Mouse (Mus musculus) naive thymus-derived CD4-positive, alpha-beta T cell, adult 5 months (primary cell): ENCODE data around the gene Fhl2. TPM values are rescaled to one million over a fixed set of nuclear protein-coding genes. Genes with fewer than 3 reads are reported as not detected.

Experiments used
- polyA plus RNA-seq: library from polyadenylated mRNA; unstranded; fragments of 100-300 nt; shearing (Covaris generic); gene quantifications from one replicate; pipeline ENCODE4 v1.2.1, GENCODE M21; 2017

Fhl2 gene
- polyA plus RNA-seq: 0.88 TPM

DNA sequence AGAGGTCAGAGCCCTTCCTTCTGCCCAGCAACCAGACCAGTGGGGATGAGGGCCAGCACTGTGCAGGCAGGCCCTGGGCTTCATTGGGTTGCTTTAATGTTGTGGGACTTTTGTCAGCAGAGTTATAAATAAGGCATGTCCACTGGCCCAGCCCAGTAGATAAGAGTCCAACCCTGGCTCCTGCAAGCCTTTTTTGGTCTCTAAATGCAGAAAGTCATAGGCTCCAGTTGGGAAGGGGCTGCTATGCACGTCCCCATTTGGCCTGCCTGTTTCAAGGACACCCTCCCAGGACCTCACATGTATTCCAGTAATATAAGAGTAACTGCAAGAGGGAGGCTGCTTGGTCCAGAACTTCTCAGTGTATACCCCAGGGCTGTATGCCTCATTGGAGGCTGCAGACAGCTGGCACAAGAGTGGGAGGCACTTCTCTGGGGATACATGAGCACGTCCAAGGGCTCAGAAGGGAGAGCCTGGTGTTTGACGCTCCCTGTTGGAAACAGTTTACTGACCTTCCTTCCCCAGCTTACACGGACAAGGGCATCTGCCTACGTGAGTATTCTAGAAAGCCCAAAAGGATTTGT lies at the start of gene Fhl2:
Fhl2 (minus strand) TSS at position 324 of the 581 bp plus-strand sequence.

DNA sequence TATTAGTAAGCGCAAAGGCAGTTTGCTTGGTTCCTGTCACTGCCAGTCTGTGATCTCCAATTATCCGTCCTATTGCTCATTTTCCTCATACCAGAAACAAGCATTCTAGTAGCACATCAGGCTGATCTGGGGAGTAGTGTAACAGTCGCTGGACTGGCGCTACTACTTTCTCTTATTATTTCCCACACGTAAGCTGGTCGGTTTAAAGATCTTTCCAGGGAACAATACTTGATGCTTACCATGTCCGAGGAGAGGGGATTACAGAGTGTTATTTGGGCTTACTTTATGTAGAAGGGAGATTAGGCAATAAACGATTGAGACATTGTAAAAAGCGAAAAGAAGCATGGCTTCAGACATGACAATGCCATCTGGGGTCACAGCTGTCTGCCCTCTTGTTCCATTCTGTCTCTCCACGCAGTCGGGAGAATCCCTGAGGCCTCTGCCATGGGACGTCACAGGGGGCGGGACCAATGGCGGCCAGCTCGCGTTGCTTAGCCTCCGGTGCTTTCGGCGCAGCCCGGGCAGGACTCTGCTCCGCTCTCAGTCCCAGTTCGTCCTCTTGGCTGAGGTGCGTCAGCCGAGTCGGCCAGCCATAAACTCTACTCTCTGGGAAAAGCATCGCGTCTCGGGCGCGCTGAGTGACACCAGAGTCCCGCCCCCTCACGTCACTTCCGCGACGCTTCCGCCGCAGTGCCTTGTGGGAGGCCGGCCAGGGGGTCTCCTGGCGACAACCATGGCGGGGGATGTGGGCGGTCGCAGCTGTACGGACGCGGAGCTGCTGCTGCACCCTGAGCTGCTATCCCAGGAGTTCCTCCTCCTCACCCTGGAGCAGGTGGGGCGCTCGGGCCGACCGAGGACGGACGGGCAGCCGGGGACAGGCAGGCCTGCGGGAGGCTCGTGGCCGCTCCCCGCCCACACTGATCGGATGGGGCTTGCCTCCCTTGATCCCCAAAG lies 98.5 kb downstream of the Fhl2 start, which contains the start of the genes Tgfbrap1 and AI597479:
Tgfbrap1 (minus strand) TSS at position 607 of the 954 bp plus-strand sequence.
AI597479 (plus strand) TSS at position 680 of the 954 bp plus-strand sequence.

Other genes starting within 250 kb of the Fhl2 start
- gene Gpr45, start 244.1 kb downstream of the Fhl2 start, polyA plus RNA-seq: not detected
- gene Tgfbrap1, start 98.3 kb downstream of the Fhl2 start, polyA plus RNA-seq: 15.2 TPM
- gene AI597479, start 98.3 kb downstream of the Fhl2 start, polyA plus RNA-seq: 8.9 TPM
- gene Nck2, start 247.6 kb upstream of the Fhl2 start, polyA plus RNA-seq: 59.0 TPM